In genomic region chr16:33185261-33186046, GRCm38 (mm10) we compare ENCODE assay signal across 8 mouse cellular contexts. TPM values are rescaled to one million over a fixed set of nuclear protein-coding genes. Genes with fewer than 3 reads are reported as not detected.
DNase-seq lines count a peak whose midpoint lies in the region; ATAC-seq and TF ChIP-seq lines count a peak whose summit lies in the region.

No protein-coding gene starts in this region.

- H3K79me2 ChIP-seq in macrophage (ENCODE audit: inconsistent target), result peaks cover 51% of the 10 kb centered on the region

- TF ChIP-seq CTCF in layer of hippocampus, adult 2 months (conservative IDR thresholded peaks at IDR 0.05), result peak; percentile 42

- peak overlapping the region; percentile 92 for H3K4me2 ChIP-seq in heart, embryonic 16.5 days (ENCODE audit: low read depth, low read length)

- DNase-seq in layer of hippocampus, adult 2 months (ENCODE audit: low spot score in 2 of 2), result peak; percentile 22 to 29
- DNase-seq in layer of hippocampus, adult 9-10 months (ENCODE audit: low spot score), result no peak
- DNase-seq in c-Kit-negative CD71-positive TER-119-positive erythroid progenitor cells, embryonic 14.5 days (ENCODE audit: low read depth, low spot score), result peak; percentile 24
- peak; percentile 68 for DNase-seq in kidney, postnatal 14 days
- DNase-seq in spleen, postnatal 14 days (ENCODE audit: low spot score in 2 of 2), result peak; percentile 9 to 56

- peak; percentile 71 for ATAC-seq in heart, embryonic 16.5 days (replicated peaks; ENCODE audit: extremely low read depth, insufficient read depth, low FRiP score)

- H3K27ac ChIP-seq in layer of hippocampus, adult 2 months, result peak overlapping the region; percentile 98
- peak overlapping the region; percentile 96 for H3K27ac ChIP-seq in heart, embryonic 16.5 days (ENCODE audit: low read length)
- H3K27ac ChIP-seq in macrophage, result peak overlapping the region; percentile 81

- no peaks in the 10 kb centered on the region for H3K36me3 ChIP-seq in erythroblast, embryonic 14.5 days (ENCODE audit: control insufficient read depth)
- H3K36me3 ChIP-seq in heart, embryonic 16.5 days (ENCODE audit: control insufficient read depth, insufficient read depth), result no peaks in the 10 kb centered on the region
- no peaks in the 10 kb centered on the region for H3K36me3 ChIP-seq in macrophage (ENCODE audit: inconsistent target)

- H3K4me3 ChIP-seq in layer of hippocampus, adult 2 months, result peak overlapping the region; percentile 67
- H3K4me3 ChIP-seq in erythroblast, embryonic 14.5 days (replicated peaks), result peak overlapping the region; percentile 97
- H3K4me3 ChIP-seq in heart, embryonic 16.5 days (ENCODE audit: low read length), result peak overlapping the region; percentile 99
- peak overlapping the region; percentile 96 for H3K4me3 ChIP-seq in macrophage (ENCODE audit: inconsistent target)

- no peaks in the 10 kb centered on the region for H3K9me3 ChIP-seq in erythroblast, embryonic 14.5 days (ENCODE audit: control insufficient read depth, low read length)
- H3K9me3 ChIP-seq in heart, embryonic 16.5 days (replicated peaks; ENCODE audit: control insufficient read depth, low read length), result no peaks in the 10 kb centered on the region

- H3K27me3 ChIP-seq in erythroblast, embryonic 14.5 days (ENCODE audit: control insufficient read depth), result no peaks in the 10 kb centered on the region
- H3K27me3 ChIP-seq in heart, embryonic 16.5 days (ENCODE audit: control insufficient read depth, insufficient read depth, low read length), result no peaks in the 10 kb centered on the region

- under 1% methylated on average over 54 of the region's 59 CpGs for WGBS in heart, embryonic 16.5 days
- WGBS in macrophage (ENCODE audit: missing documents), result 2% methylated on average over 59 of the region's 59 CpGs

- H3K4me1 ChIP-seq in erythroblast, embryonic 14.5 days (ENCODE audit: control insufficient read depth), result peaks cover 26% of the 10 kb centered on the region
- peaks cover 13% of the 10 kb centered on the region for H3K4me1 ChIP-seq in heart, embryonic 16.5 days (ENCODE audit: control insufficient read depth, insufficient read depth, low read length)

- H3K9ac ChIP-seq in heart, embryonic 16.5 days (ENCODE audit: low read length), result peak overlapping the region; percentile 99

RNA-seq across cellular contexts. Expression of gene Osbpl11, which starts 0.6 kb away (rescaled TPM):
- total RNA-seq in layer of hippocampus, adult 2 months (2021), result 10 to 100 TPM; 18.2 to 18.3 TPM
- polyA plus RNA-seq in erythroblast, embryonic 14.5 days (2012), result 0.09 and 0.12 TPM in 2 replicates
- 14.4 and 14.5 TPM in 2 replicates for polyA plus RNA-seq in heart, embryonic 16.5 days (2015; fragmentation: Nextera tagmentation; extraction: Ambion mirVana)
- total RNA-seq in macrophage (2018; cell fraction: chromatin; rRNA removed), result 100 to 1,000 TPM in 6 of 26 experiments, 10 to 100 TPM in 20; 19.8 to 154 (median 51.0) TPM
- total RNA-seq in macrophage (2018; cell fraction: cytosol; rRNA removed), result 100 to 1,000 TPM in 3 of 26 experiments, 10 to 100 TPM in 23; 21.4 to 113 (median 53.4) TPM
- total RNA-seq in macrophage (2018; cell fraction: nucleus; rRNA removed), result 100 to 1,000 TPM in 4 of 26 experiments, 10 to 100 TPM in 22; 34.6 to 144 (median 55.3) TPM
- 41.2 to 73.0 TPM (median 51.8 TPM) in 3 replicates for polyA plus RNA-seq in macrophage (2018)

Comparison
In these comparisons a context has a peak if more than half of its experiments do, and no peak if none do; other contexts are left out.
1. RNA of gene Osbpl11, which starts 0.6 kb away (polyA plus RNA-seq): 41.2 to 73.0 TPM in macrophage and 14.4 to 14.5 TPM in heart, embryonic 16.5 days; 0.09 to 0.12 TPM in erythroblast, embryonic 14.5 days; every median in the first group is over 10 times any median in the second.
2. Peak in every context shown above with its lines, with median percentiles within 50 percentile points of each other: H3K27ac ChIP-seq and H3K4me3 ChIP-seq.